Mouse (Mus musculus): ENCODE measurements at regions not wholly inside any gene's neighbourhood (a gene's known extent, or its start where the extent isn't known, plus 50 kb on each side); places are given as distances from the start of the nearest gene placed in this dataset.

DNA sequence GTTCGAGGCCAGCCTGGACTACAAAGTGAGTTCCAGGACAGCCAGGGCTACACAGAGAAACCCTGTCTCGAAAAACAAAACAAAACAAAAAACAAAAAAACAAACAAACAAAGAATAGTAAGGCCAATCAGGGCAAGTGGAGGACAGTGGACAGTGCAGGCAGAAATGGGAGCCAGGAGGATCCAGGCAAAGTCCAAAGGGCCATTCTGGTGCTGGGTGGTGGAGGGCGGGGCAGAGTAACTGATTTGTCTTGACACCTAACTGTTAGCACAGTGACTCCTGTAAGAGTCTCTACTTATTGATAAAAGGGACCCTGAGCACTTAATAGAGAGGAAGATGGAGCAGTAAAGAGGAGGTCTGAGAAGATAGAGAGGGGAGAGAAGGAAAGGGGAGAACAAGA, 98.8 kb upstream of the Tmc1 start:
- TF ChIP-seq POLR2A (IDR thresholded peaks at IDR 0.05; ENCODE audit: control insufficient read depth, extremely low read depth, insufficient read depth, low read length, poor library complexity), result no peak
- TF ChIP-seq CTCF (IDR thresholded peaks at IDR 0.05; ENCODE audit: borderline replicate concordance, control insufficient read depth, extremely low read depth, insufficient read depth, low read length, poor library complexity), result no peak

Data from thymus, adult 2 months (tissue).